Mouse (Mus musculus): ENCODE measurements around the gene Kbtbd2. TPM values are rescaled to one million over a fixed set of nuclear protein-coding genes. Genes with fewer than 3 reads are reported as not detected.

The Kbtbd2 gene
- polyA plus RNA-seq (2017; shearing (Covaris generic)): 21.6 TPM

DNA sequence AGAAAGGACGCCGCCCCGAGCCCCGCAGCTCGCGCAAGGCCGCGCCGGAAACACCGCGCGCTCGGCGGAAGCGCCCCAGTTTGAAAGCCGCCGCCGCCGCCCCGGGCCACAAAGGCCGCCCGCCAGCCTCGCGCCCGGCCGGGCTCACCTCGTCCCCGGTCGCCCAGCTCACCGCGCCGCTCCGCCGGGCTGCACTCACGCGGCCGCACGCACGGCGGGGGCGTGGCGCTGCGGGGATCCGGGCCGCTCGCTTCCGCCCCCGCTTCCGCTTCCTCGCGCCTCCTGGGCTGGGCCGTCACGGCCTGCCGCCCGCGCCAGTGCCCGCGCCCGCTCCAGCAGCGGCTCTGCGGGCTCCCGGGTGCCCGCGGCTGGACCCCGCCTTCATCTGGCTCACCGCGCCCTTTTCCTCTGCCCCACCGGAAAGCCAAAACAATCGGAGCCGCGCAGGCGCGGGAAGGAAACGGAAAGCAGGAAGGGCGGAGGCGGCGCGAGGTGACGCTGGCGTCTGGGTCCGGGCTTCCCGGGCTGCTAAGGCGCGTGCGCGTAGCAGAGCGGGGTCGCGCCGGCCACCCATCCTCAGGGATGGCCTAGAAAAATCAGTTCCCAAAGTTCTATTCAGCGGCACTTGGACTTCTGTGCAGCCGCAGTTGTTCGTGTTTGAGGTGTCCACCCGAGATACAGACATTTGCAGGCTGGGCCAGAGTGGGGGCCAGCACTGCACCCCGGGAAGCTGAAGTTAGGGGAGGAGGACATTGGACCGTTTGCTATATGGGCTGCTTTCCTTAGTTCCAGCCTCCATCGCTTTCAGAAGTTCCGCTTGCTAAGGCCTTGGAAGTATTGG lies at the start of gene Kbtbd2:
TSS of gene Kbtbd2 (minus strand) at position 503 of the 841 bp plus-strand sequence.

DNA sequence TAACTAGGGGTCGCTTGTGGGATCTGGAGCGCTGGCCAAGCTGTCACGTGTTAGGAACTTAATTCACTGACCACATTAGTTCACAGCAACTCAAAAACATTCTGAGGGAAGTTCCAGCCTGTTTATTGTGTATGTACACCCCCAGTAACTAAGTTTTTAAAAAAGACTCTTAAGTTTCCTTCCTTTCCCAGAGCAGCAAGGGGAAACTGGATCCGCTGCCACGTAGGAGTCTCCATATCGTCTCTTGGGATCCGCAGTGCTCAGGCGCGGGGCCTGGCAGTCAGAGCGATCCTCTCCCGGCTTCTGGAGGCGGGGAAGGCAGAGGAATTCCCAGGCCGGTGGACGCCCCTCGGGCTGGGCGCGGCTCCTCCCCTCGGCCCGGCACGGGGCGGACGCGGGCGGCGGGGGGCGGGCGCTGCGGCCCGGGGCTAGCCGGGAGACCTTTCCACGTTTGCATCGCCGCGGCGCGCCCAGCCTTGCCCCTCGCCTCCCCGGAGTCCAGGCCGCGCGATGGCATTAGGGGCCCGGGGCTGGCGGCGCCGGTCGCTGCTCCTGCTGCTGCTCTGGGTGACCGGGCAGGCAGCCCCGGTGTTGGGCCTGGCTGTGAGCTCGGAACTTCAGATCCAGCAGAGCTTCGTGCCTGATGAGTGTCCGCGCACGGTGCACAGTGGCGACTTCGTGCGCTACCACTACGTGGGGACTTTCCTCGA lies 34.2 kb upstream of the Kbtbd2 start, which contains the start of gene Fkbp9:
TSS of gene Fkbp9 (plus strand) at position 363 of the 710 bp plus-strand sequence.

Other genes with a start within 250 kb of the Kbtbd2 start
- gene Pde1c, start 228.7 kb downstream of the Kbtbd2 start, polyA plus RNA-seq (2017; shearing (Covaris generic)): 0.56 TPM
- gene Lsm5, start 93.1 kb downstream of the Kbtbd2 start, polyA plus RNA-seq (2017; shearing (Covaris generic)): 134 TPM
- gene Avl9, start 82.9 kb downstream of the Kbtbd2 start, polyA plus RNA-seq (2017; shearing (Covaris generic)): 25.5 TPM
- not detected for gene Fkbp9, start 34.2 kb upstream of the Kbtbd2 start, polyA plus RNA-seq (2017; shearing (Covaris generic))
- gene Nt5c3, start 126.1 kb upstream of the Kbtbd2 start, polyA plus RNA-seq (2017; shearing (Covaris generic)): 55.5 TPM
- gene Vmn1r4, start 126.2 kb upstream of the Kbtbd2 start, polyA plus RNA-seq (2017; shearing (Covaris generic)): 0.24 TPM
- gene Vmn1r5, start 172.5 kb upstream of the Kbtbd2 start, polyA plus RNA-seq (2017; shearing (Covaris generic)): not detected
- gene Vmn1r6, start 199.4 kb upstream of the Kbtbd2 start, polyA plus RNA-seq (2017; shearing (Covaris generic)): not detected
- gene Vmn1r7, start 227.5 kb upstream of the Kbtbd2 start, polyA plus RNA-seq (2017; shearing (Covaris generic)): not detected
- not detected for gene Vmn1r8, start 234.5 kb upstream of the Kbtbd2 start, polyA plus RNA-seq (2017; shearing (Covaris generic))

Data from inflammation-experienced regulatory T-cells, adult 16 weeks (primary cell).